Mouse (Mus musculus): ENCODE data around the gene Tmem19. TPM values are rescaled to one million over a fixed set of nuclear protein-coding genes. Genes with fewer than 3 reads are reported as not detected.

The Tmem19 gene
- polyA plus RNA-seq (2012; rRNA removed): 28.5 and 31.1 TPM in 2 replicates

DNA sequence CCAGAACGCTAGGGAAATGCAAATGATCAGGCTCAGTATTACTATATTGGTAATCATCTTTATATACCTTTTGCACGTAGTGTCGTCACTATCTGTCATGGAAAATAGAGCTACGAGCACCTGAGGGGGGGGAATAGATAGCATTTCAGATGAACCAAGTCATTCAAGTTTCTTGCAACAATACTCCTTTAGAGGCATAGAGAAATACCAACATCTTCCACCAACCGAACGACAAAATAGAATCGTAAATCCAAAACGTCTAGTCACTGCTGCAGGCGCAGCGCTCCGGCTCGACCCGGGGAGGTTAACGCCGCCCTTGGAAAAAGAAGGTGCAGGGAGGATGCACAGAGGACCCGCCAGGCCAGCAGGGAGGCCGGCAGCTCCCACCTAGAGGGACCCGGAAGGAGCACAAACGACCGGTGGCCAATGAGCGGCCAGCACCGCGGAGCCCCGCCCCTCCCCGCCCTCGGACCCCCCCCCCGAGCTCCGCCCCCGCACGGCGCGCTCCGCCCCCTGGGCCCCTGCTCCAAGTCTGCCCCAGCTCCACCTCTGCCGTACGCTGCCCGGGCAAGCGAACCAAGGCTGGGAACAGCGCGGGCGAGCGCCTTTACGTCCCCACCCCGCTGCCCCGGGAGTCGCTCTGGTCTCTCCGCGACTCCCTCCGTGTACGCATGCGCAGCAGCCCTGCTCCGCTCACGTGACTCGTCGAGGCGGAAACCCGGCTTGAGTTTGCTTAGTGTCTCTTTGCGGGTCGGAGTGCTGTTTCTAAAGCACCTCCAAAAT, at the start of gene Tmem19:
TSS of gene Tmem19 (minus strand) at position 662 of the 783 bp plus-strand sequence.
- under 1% methylated on average over 58 of the region's 58 CpGs for WGBS
- 0 out of 2 replicates have a peak, but pooled peaks cover 2% of the 10 kb centered on the region for H3K36me3 ChIP-seq (ENCODE audit: control insufficient read depth, insufficient read depth, low read length)
- peak within 1 kb of the TSS; percentile 74 for H3K27ac ChIP-seq (ENCODE audit: control insufficient read depth, insufficient read depth, low read length)
- TF ChIP-seq CTCF (IDR thresholded peaks at IDR 0.05; ENCODE audit: borderline replicate concordance, control insufficient read depth, extremely low read depth, insufficient read depth, low read length, poor library complexity): no peak
- peak; percentile 77 for TF ChIP-seq POLR2A (IDR thresholded peaks at IDR 0.05; ENCODE audit: control insufficient read depth, extremely low read depth, insufficient read depth, low read length, poor library complexity)
- peak within 1 kb of the TSS; percentile 55 for H3K4me3 ChIP-seq (ENCODE audit: control insufficient read depth, insufficient read depth, low read length)
- peak; percentile 93 for DNase-seq
- peaks cover 5% of the 10 kb centered on the region; the same call in 1 of the 2 replicates for H3K4me1 ChIP-seq (replicated peaks; ENCODE audit: control insufficient read depth, insufficient read depth, low read length)
- no peaks in the 10 kb centered on the region for H3K27me3 ChIP-seq (ENCODE audit: control insufficient read depth, insufficient read depth, low read length)

DNA sequence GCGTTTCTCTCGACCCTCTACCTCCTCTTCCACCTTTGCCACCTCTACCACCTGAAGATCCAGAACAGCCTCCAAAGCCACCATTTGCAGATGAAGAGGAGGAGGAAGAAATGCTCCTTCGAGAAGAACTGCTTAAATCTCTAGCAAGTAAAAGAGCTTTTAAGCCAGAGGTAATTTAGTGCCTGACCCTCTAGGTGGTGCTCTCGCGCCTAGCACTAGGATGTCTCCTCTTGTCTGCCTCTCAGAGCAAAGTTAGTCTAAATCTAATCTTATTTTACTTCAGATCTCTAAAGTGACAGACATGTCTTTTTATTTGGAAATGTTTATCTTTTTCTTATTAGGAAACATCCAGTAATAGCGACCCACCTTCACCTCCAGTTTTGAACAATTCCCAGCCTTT, 44.1 kb upstream of the Tmem19 start:
- 73% methylated on average over 6 of the region's 6 CpGs for WGBS
- no peaks in the 10 kb centered on the region for H3K27me3 ChIP-seq (ENCODE audit: control insufficient read depth, insufficient read depth, low read length)
- no peaks in the 10 kb centered on the region for H3K4me1 ChIP-seq (replicated peaks; ENCODE audit: control insufficient read depth, insufficient read depth, low read length)
- no peak overlapping the region for H3K27ac ChIP-seq (ENCODE audit: control insufficient read depth, insufficient read depth, low read length)
- no peak overlapping the region for H3K4me3 ChIP-seq (ENCODE audit: control insufficient read depth, insufficient read depth, low read length)
- H3K36me3 ChIP-seq (ENCODE audit: control insufficient read depth, insufficient read depth, low read length): peaks cover 82% of the 10 kb centered on the region
- no peak for TF ChIP-seq POLR2A (IDR thresholded peaks at IDR 0.05; ENCODE audit: control insufficient read depth, extremely low read depth, insufficient read depth, low read length, poor library complexity)
- TF ChIP-seq CTCF (IDR thresholded peaks at IDR 0.05; ENCODE audit: borderline replicate concordance, control insufficient read depth, extremely low read depth, insufficient read depth, low read length, poor library complexity): no peak
- DNase-seq: peak; percentile 60

DNA sequence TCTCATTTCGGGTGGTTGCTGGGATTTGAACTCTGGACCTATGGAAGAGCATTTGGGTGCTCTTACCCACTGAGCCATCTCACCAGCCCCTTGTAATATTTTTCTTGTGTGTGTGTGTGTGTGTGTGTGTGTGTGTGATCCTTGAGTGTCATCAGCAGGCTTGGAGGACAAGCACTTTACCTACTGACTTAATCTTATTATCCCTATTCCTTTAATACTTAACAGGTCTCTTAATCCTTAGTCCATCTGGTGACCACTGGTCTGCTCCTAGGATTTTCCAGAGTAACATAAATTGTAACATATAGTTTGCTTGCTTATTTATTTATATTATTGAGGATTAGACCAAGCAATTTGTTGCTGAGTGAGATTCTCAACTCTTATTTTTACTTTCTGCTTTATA, 29.6 kb upstream of the Tmem19 start:
- H3K27ac ChIP-seq (ENCODE audit: control insufficient read depth, insufficient read depth, low read length): no peak overlapping the region
- 94% methylated on average over 1 of the region's 1 CpGs for whole genome bisulfite sequencing
- no peaks in the 10 kb centered on the region for H3K27me3 ChIP-seq (ENCODE audit: control insufficient read depth, insufficient read depth, low read length)
- H3K36me3 ChIP-seq (ENCODE audit: control insufficient read depth, insufficient read depth, low read length): peaks cover 33% of the 10 kb centered on the region
- DNase-seq: no peak
- no peak overlapping the region for H3K4me3 ChIP-seq (ENCODE audit: control insufficient read depth, insufficient read depth, low read length)
- TF ChIP-seq CTCF (IDR thresholded peaks at IDR 0.05; ENCODE audit: borderline replicate concordance, control insufficient read depth, extremely low read depth, insufficient read depth, low read length, poor library complexity) (no peak), POLR2A (IDR thresholded peaks at IDR 0.05; ENCODE audit: control insufficient read depth, extremely low read depth, insufficient read depth, low read length, poor library complexity) (no peak)
- H3K4me1 ChIP-seq (replicated peaks; ENCODE audit: control insufficient read depth, insufficient read depth, low read length): no peaks in the 10 kb centered on the region

DNA sequence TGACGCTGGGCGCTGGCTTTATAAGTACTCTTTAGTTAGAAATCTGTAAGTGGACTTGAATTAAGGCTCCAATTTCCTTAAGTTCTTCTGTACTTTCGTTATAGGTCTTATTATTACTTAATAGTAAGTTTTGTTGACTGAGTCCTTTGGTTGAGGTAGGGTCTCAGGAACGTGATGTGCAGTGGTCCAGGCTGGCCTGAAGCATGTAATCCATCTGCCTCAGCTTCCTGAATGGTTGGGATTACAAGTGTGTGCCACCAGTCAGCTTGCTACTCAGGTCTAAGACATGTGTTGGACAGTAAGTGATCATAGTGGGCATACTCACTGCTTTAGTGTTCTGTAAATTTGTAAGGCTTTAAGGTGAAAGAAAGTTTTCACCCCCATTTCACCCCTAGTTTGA, 28.8 kb upstream of the Tmem19 start:
- WGBS: 96% methylated on average over 4 of the region's 4 CpGs
- TF ChIP-seq POLR2A (IDR thresholded peaks at IDR 0.05; ENCODE audit: control insufficient read depth, extremely low read depth, insufficient read depth, low read length, poor library complexity): no peak
- TF ChIP-seq CTCF (IDR thresholded peaks at IDR 0.05; ENCODE audit: borderline replicate concordance, control insufficient read depth, extremely low read depth, insufficient read depth, low read length, poor library complexity): no peak
- no peak overlapping the region for H3K4me3 ChIP-seq (ENCODE audit: control insufficient read depth, insufficient read depth, low read length)
- peaks cover 32% of the 10 kb centered on the region for H3K36me3 ChIP-seq (ENCODE audit: control insufficient read depth, insufficient read depth, low read length)
- DNase-seq: no peak
- H3K27me3 ChIP-seq (ENCODE audit: control insufficient read depth, insufficient read depth, low read length): no peaks in the 10 kb centered on the region
- H3K27ac ChIP-seq (ENCODE audit: control insufficient read depth, insufficient read depth, low read length): no peak overlapping the region
- H3K4me1 ChIP-seq (replicated peaks; ENCODE audit: control insufficient read depth, insufficient read depth, low read length): no peaks in the 10 kb centered on the region

- peaks cover 22% of the 10 kb centered on the region for H3K36me3 ChIP-seq (ENCODE audit: control insufficient read depth, insufficient read depth, low read length)
- H3K4me3 ChIP-seq (ENCODE audit: control insufficient read depth, insufficient read depth, low read length): no peak overlapping the region
- WGBS: 95% methylated on average over 3 of the region's 3 CpGs
- H3K4me1 ChIP-seq (replicated peaks; ENCODE audit: control insufficient read depth, insufficient read depth, low read length): no peaks in the 10 kb centered on the region
- TF ChIP-seq POLR2A (IDR thresholded peaks at IDR 0.05; ENCODE audit: control insufficient read depth, extremely low read depth, insufficient read depth, low read length, poor library complexity) (no peak), CTCF (IDR thresholded peaks at IDR 0.05; ENCODE audit: borderline replicate concordance, control insufficient read depth, extremely low read depth, insufficient read depth, low read length, poor library complexity) (no peak)
- no peaks in the 10 kb centered on the region for H3K27me3 ChIP-seq (ENCODE audit: control insufficient read depth, insufficient read depth, low read length)
- no peak overlapping the region for H3K27ac ChIP-seq (ENCODE audit: control insufficient read depth, insufficient read depth, low read length)
- DNase-seq: no peak
These were observed 25.6 kb upstream of the Tmem19 start for GRCm38 (mm10) chr10:115387891-115388290.

GRCm38 (mm10) chr10:115385018-115386002, 23.0 kb upstream of the Tmem19 start:
- peak; percentile 73 for DNase-seq
- under 1% methylated on average over 95 of the region's 101 CpGs for WGBS
- no peaks in the 10 kb centered on the region for H3K27me3 ChIP-seq (ENCODE audit: control insufficient read depth, insufficient read depth, low read length)
- H3K36me3 ChIP-seq (ENCODE audit: control insufficient read depth, insufficient read depth, low read length): peaks cover 7% of the 10 kb centered on the region
- TF ChIP-seq POLR2A (IDR thresholded peaks at IDR 0.05; ENCODE audit: control insufficient read depth, extremely low read depth, insufficient read depth, low read length, poor library complexity): 0 out of 2 replicates have a peak, but pooled peaks have one; percentile 21
- TF ChIP-seq CTCF (IDR thresholded peaks at IDR 0.05; ENCODE audit: borderline replicate concordance, control insufficient read depth, extremely low read depth, insufficient read depth, low read length, poor library complexity): no peak
- peak overlapping the region; percentile 55 for H3K27ac ChIP-seq (ENCODE audit: control insufficient read depth, insufficient read depth, low read length)
- H3K4me1 ChIP-seq (replicated peaks; ENCODE audit: control insufficient read depth, insufficient read depth, low read length): peaks cover 4% of the 10 kb centered on the region
- H3K4me3 ChIP-seq (ENCODE audit: control insufficient read depth, insufficient read depth, low read length): peak overlapping the region; percentile 90

All from thymus, adult 2 months (tissue).